Mouse (Mus musculus) E14TG2a.4 (cell line): ENCODE measurements around the gene Cxcl16.

ENCODE experiments used
- CTCF ChIP-seq: conservative IDR thresholded peaks from 2 replicates; pipeline ENCODE4 v1.5.1; 2014; ENCODE audit warnings: low read length
- NANOG ChIP-seq: IDR thresholded peaks from 2 replicates; pipeline ENCODE4 v1.6.1; 2014; ENCODE audit warnings: borderline replicate concordance, low read length, mixed read lengths

GRCm38 (mm10) chr11:70433951-70434350, 25.8 kb downstream of the Cxcl16 start:
- TF ChIP-seq CTCF (no peak), NANOG (no peak)
